Mouse (Mus musculus) embryonic facial prominence, embryonic 11.5 days (tissue): ENCODE results near the gene Sh2d1a. TPM values are rescaled to one million over a fixed set of nuclear protein-coding genes. Genes with fewer than 3 reads are reported as not detected.

ENCODE experiments used
- polyA plus RNA-seq: library from polyadenylated mRNA; unstranded; fragments of >200 nt; fragmentation: Nextera tagmentation; extraction: Ambion mirVana; gene quantifications from 2 replicates; pipeline ENCODE4 v1.2.1, GENCODE M21; 2014

The Sh2d1a gene
- polyA plus RNA-seq, 1 experiment from 2014 or later, result 0.38 TPM

Other genes with a start within 250 kb of the Sh2d1a start
- gene Tex13c2, start 12.8 kb upstream of the Sh2d1a start, polyA plus RNA-seq, result not detected in 2 replicates